Mouse (Mus musculus): ENCODE results near the gene Immp2l. TPM values are rescaled to one million over a fixed set of nuclear protein-coding genes. Genes with fewer than 3 reads are reported as not detected.

Immp2l gene
- polyA plus RNA-seq, 1 experiment from 2014 or later = 11.3 TPM

- Histone ChIP-seq H3K9me3 (no peaks in the 10 kb centered on the region), H3K4me1 (replicated peaks) (peaks cover 11% of the 10 kb centered on the region), H3K27me3 (no peaks in the 10 kb centered on the region), H3K4me3 (replicated peaks) (no peak overlapping the region), H3K4me2 (no peak overlapping the region), H3K9ac (replicated peaks) (no peak overlapping the region), H3K36me3 (no peaks in the 10 kb centered on the region), H3K27ac (no peak overlapping the region)
- ATAC-seq (ENCODE audit: insufficient number of reproducible peaks, insufficient read depth, low FRiP score, low TSS enrichment, low read depth) = no peak; the same call in 1 of the 2 replicates
- WGBS = 38% methylated on average over 3 of the region's 3 CpGs
Measured at GRCm38 (mm10) chr12:41356040-41356439, 332.1 kb downstream of the Immp2l start.

GRCm38 (mm10) chr12:41386685-41387084 is 362.8 kb downstream of the Immp2l start:
- no peak for ATAC-seq (ENCODE audit: insufficient number of reproducible peaks, insufficient read depth, low FRiP score, low TSS enrichment, low read depth)
- no peak overlapping the region for H3K27ac ChIP-seq
- no peak overlapping the region for H3K4me3 ChIP-seq (replicated peaks)
- no peak overlapping the region for H3K4me2 ChIP-seq
- no peaks in the 10 kb centered on the region for H3K9me3 ChIP-seq
- H3K9ac ChIP-seq (replicated peaks) = no peak overlapping the region
- WGBS = 69% methylated on average over 1 of the region's 1 CpGs
- H3K4me1 ChIP-seq (replicated peaks) = peaks cover 4% of the 10 kb centered on the region
- H3K36me3 ChIP-seq = no peaks in the 10 kb centered on the region
- no peaks in the 10 kb centered on the region for H3K27me3 ChIP-seq

GRCm38 (mm10) chr12:41394231-41394630 is 370.3 kb downstream of the Immp2l start:
- no peak overlapping the region for H3K27ac ChIP-seq
- H3K36me3 ChIP-seq = no peaks in the 10 kb centered on the region
- no peaks in the 10 kb centered on the region for H3K4me1 ChIP-seq (replicated peaks)
- ATAC-seq (ENCODE audit: insufficient number of reproducible peaks, insufficient read depth, low FRiP score, low TSS enrichment, low read depth) = no peak
- H3K4me3 ChIP-seq (replicated peaks) = no peak overlapping the region
- H3K27me3 ChIP-seq = no peaks in the 10 kb centered on the region
- no peak overlapping the region for H3K4me2 ChIP-seq
- no peaks in the 10 kb centered on the region for H3K9me3 ChIP-seq
- H3K9ac ChIP-seq (replicated peaks) = no peak overlapping the region

- no peak overlapping the region for H3K27ac ChIP-seq
- 81% methylated on average over 1 of the region's 1 CpGs for WGBS
- no peak overlapping the region for H3K4me3 ChIP-seq (replicated peaks)
- H3K4me2 ChIP-seq = no peak overlapping the region
- no peak overlapping the region for H3K9ac ChIP-seq (replicated peaks)
- peaks cover 8% of the 10 kb centered on the region for H3K4me1 ChIP-seq (replicated peaks)
- no peaks in the 10 kb centered on the region for H3K36me3 ChIP-seq
- H3K27me3 ChIP-seq = no peaks in the 10 kb centered on the region
- no peaks in the 10 kb centered on the region for H3K9me3 ChIP-seq
- ATAC-seq (ENCODE audit: insufficient number of reproducible peaks, insufficient read depth, low FRiP score, low TSS enrichment, low read depth) = no peak
Measured at GRCm38 (mm10) chr12:41401136-41401535, 377.2 kb downstream of the Immp2l start.

- no peaks in the 10 kb centered on the region for H3K9me3 ChIP-seq
- H3K27me3 ChIP-seq = no peaks in the 10 kb centered on the region
- 61% methylated on average over 3 of the region's 3 CpGs for WGBS
- H3K9ac ChIP-seq (replicated peaks) = no peak overlapping the region
- H3K36me3 ChIP-seq = no peaks in the 10 kb centered on the region
- H3K4me3 ChIP-seq (replicated peaks) = no peak overlapping the region
- H3K4me1 ChIP-seq (replicated peaks) = peaks cover 8% of the 10 kb centered on the region
- no peak overlapping the region for H3K4me2 ChIP-seq
- no peak overlapping the region for H3K27ac ChIP-seq
- no peak for ATAC-seq (ENCODE audit: insufficient number of reproducible peaks, insufficient read depth, low FRiP score, low TSS enrichment, low read depth)
Measured at GRCm38 (mm10) chr12:41401923-41402322, 378.0 kb downstream of the Immp2l start.

GRCm38 (mm10) chr12:41409431-41409830 is 385.5 kb downstream of the Immp2l start:
- no peaks in the 10 kb centered on the region for H3K36me3 ChIP-seq
- no peak overlapping the region for H3K4me2 ChIP-seq
- peaks cover 21% of the 10 kb centered on the region for H3K4me1 ChIP-seq (replicated peaks)
- H3K27ac ChIP-seq = peak overlapping the region; percentile 66
- H3K9ac ChIP-seq (replicated peaks) = no peak overlapping the region
- H3K4me3 ChIP-seq (replicated peaks) = no peak overlapping the region
- ATAC-seq (ENCODE audit: insufficient number of reproducible peaks, insufficient read depth, low FRiP score, low TSS enrichment, low read depth) = peak; percentile 90
- H3K27me3 ChIP-seq = no peaks in the 10 kb centered on the region
- 17% methylated on average over 3 of the region's 3 CpGs for WGBS
- no peaks in the 10 kb centered on the region for H3K9me3 ChIP-seq

GRCm38 (mm10) chr12:41416635-41417034 is 392.7 kb downstream of the Immp2l start:
- no peak overlapping the region for H3K27ac ChIP-seq
- H3K9me3 ChIP-seq = no peaks in the 10 kb centered on the region
- H3K4me1 ChIP-seq (replicated peaks) = peaks cover 7% of the 10 kb centered on the region; the same call in 1 of the 2 replicates
- H3K27me3 ChIP-seq = no peaks in the 10 kb centered on the region
- no peaks in the 10 kb centered on the region for H3K36me3 ChIP-seq
- H3K4me2 ChIP-seq = no peak overlapping the region
- H3K4me3 ChIP-seq (replicated peaks) = no peak overlapping the region
- no peak overlapping the region for H3K9ac ChIP-seq (replicated peaks)
- no peak for ATAC-seq (ENCODE audit: insufficient number of reproducible peaks, insufficient read depth, low FRiP score, low TSS enrichment, low read depth)

GRCm38 (mm10) chr12:41417099-41417498 is 393.2 kb downstream of the Immp2l start:
- no peak overlapping the region for H3K4me2 ChIP-seq
- no peaks in the 10 kb centered on the region for H3K36me3 ChIP-seq
- no peak overlapping the region for H3K4me3 ChIP-seq (replicated peaks)
- H3K4me1 ChIP-seq (replicated peaks) = peaks cover 7% of the 10 kb centered on the region; the same call in 1 of the 2 replicates
- 0 out of 2 replicates have a peak, but pooled peaks have one; percentile 63 for ATAC-seq (ENCODE audit: insufficient number of reproducible peaks, insufficient read depth, low FRiP score, low TSS enrichment, low read depth)
- H3K27me3 ChIP-seq = no peaks in the 10 kb centered on the region
- H3K9me3 ChIP-seq = no peaks in the 10 kb centered on the region
- 58% methylated on average over 3 of the region's 3 CpGs for WGBS
- H3K27ac ChIP-seq = 0 out of 2 replicates have a peak overlapping the region, but pooled peaks have one; percentile 30
- H3K9ac ChIP-seq (replicated peaks) = no peak overlapping the region

GRCm38 (mm10) chr12:41417961-41418360 is 394.1 kb downstream of the Immp2l start:
- Histone ChIP-seq H3K27ac (no peak overlapping the region), H3K4me3 (replicated peaks) (no peak overlapping the region), H3K9ac (replicated peaks) (no peak overlapping the region), H3K4me2 (no peak overlapping the region), H3K36me3 (no peaks in the 10 kb centered on the region), H3K4me1 (replicated peaks) (peaks cover 7% of the 10 kb centered on the region; the same call in 1 of the 2 replicates), H3K9me3 (no peaks in the 10 kb centered on the region), H3K27me3 (no peaks in the 10 kb centered on the region)
- no peak for ATAC-seq (ENCODE audit: insufficient number of reproducible peaks, insufficient read depth, low FRiP score, low TSS enrichment, low read depth)
- WGBS = 87% methylated on average over 4 of the region's 4 CpGs

GRCm38 (mm10) chr12:41425101-41425679 is 401.3 kb downstream of the Immp2l start:
- WGBS = 55% methylated on average over 9 of the region's 9 CpGs
- no peaks in the 10 kb centered on the region for H3K27me3 ChIP-seq
- H3K4me2 ChIP-seq = no peak overlapping the region
- no peak overlapping the region for H3K27ac ChIP-seq
- H3K36me3 ChIP-seq = no peaks in the 10 kb centered on the region
- no peak overlapping the region for H3K9ac ChIP-seq (replicated peaks)
- peaks cover 8% of the 10 kb centered on the region; the same call in 1 of the 2 replicates for H3K4me1 ChIP-seq (replicated peaks)
- ATAC-seq (ENCODE audit: insufficient number of reproducible peaks, insufficient read depth, low FRiP score, low TSS enrichment, low read depth) = no peak
- no peaks in the 10 kb centered on the region for H3K9me3 ChIP-seq
- no peak overlapping the region for H3K4me3 ChIP-seq (replicated peaks)

- WGBS = 49% methylated on average over 5 of the region's 5 CpGs
- no peaks in the 10 kb centered on the region for H3K36me3 ChIP-seq
- peaks cover 12% of the 10 kb centered on the region; the same call in 1 of the 2 replicates for H3K4me1 ChIP-seq (replicated peaks)
- no peak overlapping the region for H3K4me2 ChIP-seq
- no peak overlapping the region for H3K4me3 ChIP-seq (replicated peaks)
- H3K9ac ChIP-seq (replicated peaks) = no peak overlapping the region
- H3K27ac ChIP-seq = no peak overlapping the region
- ATAC-seq (ENCODE audit: insufficient number of reproducible peaks, insufficient read depth, low FRiP score, low TSS enrichment, low read depth) = no peak
- H3K9me3 ChIP-seq = no peaks in the 10 kb centered on the region
- H3K27me3 ChIP-seq = no peaks in the 10 kb centered on the region
Measured at GRCm38 (mm10) chr12:41427464-41427863, 403.6 kb downstream of the Immp2l start.

GRCm38 (mm10) chr12:41428806-41429205 is 404.9 kb downstream of the Immp2l start:
- Histone ChIP-seq H3K4me1 (replicated peaks) (peaks cover 13% of the 10 kb centered on the region; the same call in 1 of the 2 replicates), H3K27ac (no peak overlapping the region), H3K9me3 (no peaks in the 10 kb centered on the region), H3K27me3 (no peaks in the 10 kb centered on the region), H3K4me2 (no peak overlapping the region), H3K36me3 (no peaks in the 10 kb centered on the region), H3K4me3 (replicated peaks) (no peak overlapping the region), H3K9ac (replicated peaks) (no peak overlapping the region)
- ATAC-seq (ENCODE audit: insufficient number of reproducible peaks, insufficient read depth, low FRiP score, low TSS enrichment, low read depth) = no peak

Measured in limb, embryonic 12.5 days (tissue).